Mouse (Mus musculus) layer of hippocampus, postnatal 10 days (tissue): ENCODE data around the gene Mvk. TPM values are rescaled to one million over a fixed set of nuclear protein-coding genes. Genes with fewer than 3 reads are reported as not detected.

Source experiments
- DNase-seq, 2 experiments: peaks; one replicate each; pipeline ENCODE4 v3.0.0; 2021; ENCODE audit warnings: low spot score in 2 of 2
- total RNA-seq, 2 experiments: library from RNA; stranded (reverse); gene quantifications; 2 replicates each; pipeline ENCODE4 v1.2.3; 2021

Mvk gene
- total RNA-seq, 2 experiments from 2014 or later, result 52.6 to 54.6 TPM

GRCm38 (mm10) chr5:114456287-114456686 is 12.2 kb downstream of the Mvk start:
- DNase-seq, result no peak

GRCm38 (mm10) chr5:114456995-114457605 is 13.0 kb downstream of the Mvk start:
- no peak for DNase-seq

GRCm38 (mm10) chr5:114461238-114461637 is 17.2 kb downstream of the Mvk start:
- peak; percentile 86 to 89 for DNase-seq

- no peak for DNase-seq
Measured at GRCm38 (mm10) chr5:114462067-114463040, 18.3 kb downstream of the Mvk start.

GRCm38 (mm10) chr5:114464561-114464960 is 20.5 kb downstream of the Mvk start:
- DNase-seq, result no peak

- no peak for DNase-seq
Measured at GRCm38 (mm10) chr5:114465641-114466040, 21.6 kb downstream of the Mvk start.

GRCm38 (mm10) chr5:114467019-114467418 is 22.9 kb downstream of the Mvk start:
- DNase-seq, result no peak

- peak; percentile 60 to 73 for DNase-seq
Measured at GRCm38 (mm10) chr5:114467430-114467829, 23.4 kb downstream of the Mvk start.

- no peak for DNase-seq
Measured at GRCm38 (mm10) chr5:114468007-114468406, 23.9 kb downstream of the Mvk start.

- no peak for DNase-seq
Measured at GRCm38 (mm10) chr5:114470359-114470758, 26.3 kb downstream of the Mvk start.

- DNase-seq, result no peak
Measured at GRCm38 (mm10) chr5:114474741-114475491, 30.8 kb downstream of the Mvk start.

GRCm38 (mm10) chr5:114478267-114478666 is 34.2 kb downstream of the Mvk start:
- DNase-seq, result no peak

- no peak for DNase-seq
Measured at GRCm38 (mm10) chr5:114482587-114483011, 38.5 kb downstream of the Mvk start.

GRCm38 (mm10) chr5:114485685-114486084 is 41.6 kb downstream of the Mvk start:
- no peak for DNase-seq

GRCm38 (mm10) chr5:114489570-114489969 is 45.5 kb downstream of the Mvk start:
- DNase-seq, result no peak

GRCm38 (mm10) chr5:114490241-114490640 is 46.2 kb downstream of the Mvk start:
- DNase-seq, result no peak

- no peak for DNase-seq
Measured at GRCm38 (mm10) chr5:114494761-114495160, 50.7 kb downstream of the Mvk start.

GRCm38 (mm10) chr5:114501252-114501651 is 57.2 kb downstream of the Mvk start:
- DNase-seq, result no peak

GRCm38 (mm10) chr5:114504826-114505225 is 60.8 kb downstream of the Mvk start:
- DNase-seq, result no peak

GRCm38 (mm10) chr5:114505260-114506085 is 61.4 kb downstream of the Mvk start:
- DNase-seq, result no peak

GRCm38 (mm10) chr5:114507394-114507793 is 63.3 kb downstream of the Mvk start:
- DNase-seq, result no peak
